Mouse (Mus musculus): ENCODE results near the gene Kif6. TPM values are rescaled to one million over a fixed set of nuclear protein-coding genes. Genes with fewer than 3 reads are reported as not detected.

Gene Kif6
- polyA plus RNA-seq, 1 experiment from 2014 or later, result 4.8 TPM

DNA sequence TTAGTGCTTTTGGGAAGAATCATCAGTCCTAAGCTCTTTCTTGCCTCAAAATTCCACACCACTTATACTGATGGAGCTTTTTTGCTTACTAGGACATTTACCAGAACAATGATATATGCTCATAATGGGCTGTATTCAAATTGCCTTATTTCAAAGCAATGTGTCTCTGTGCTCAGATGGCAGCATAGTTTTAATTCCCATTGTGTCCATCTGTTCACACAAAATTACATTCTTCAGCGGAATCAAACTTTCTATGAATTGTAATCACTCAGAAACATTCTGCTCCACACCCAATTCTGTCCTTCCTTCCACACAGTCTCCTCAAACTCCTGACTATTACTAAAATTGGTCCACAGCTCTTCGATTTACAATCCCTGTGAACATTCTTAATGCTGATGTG, 94.3 kb downstream of the Kif6 start:
- no peak for TF ChIP-seq CTCF (IDR thresholded peaks at IDR 0.05; ENCODE audit: low read depth)

DNA sequence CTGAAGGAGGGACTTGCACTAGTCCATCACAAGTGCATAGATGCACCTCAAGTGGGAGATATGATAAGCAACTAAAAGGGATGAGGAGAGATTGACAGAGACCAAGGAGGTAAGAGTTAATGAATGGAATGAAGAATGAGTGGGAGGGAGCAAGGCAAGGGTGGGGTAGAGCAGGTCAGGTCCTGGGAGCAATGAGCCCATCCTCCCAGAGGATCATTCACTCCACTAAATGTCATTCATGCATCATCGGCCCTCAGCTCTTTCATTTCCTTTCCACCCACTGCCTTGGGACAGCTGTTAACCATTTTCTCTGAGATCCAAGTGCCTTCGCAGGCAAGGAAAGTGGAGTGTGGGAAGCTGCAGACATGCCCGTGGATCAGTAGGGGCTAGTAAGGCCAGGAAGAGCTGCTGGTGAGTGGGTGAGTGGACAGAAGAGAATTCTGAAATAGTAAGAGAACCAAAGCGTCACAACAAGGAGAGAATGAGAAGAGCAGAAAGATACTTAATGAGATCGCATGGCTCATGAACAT, 95.2 kb downstream of the Kif6 start:
- TF ChIP-seq CTCF (IDR thresholded peaks at IDR 0.05; ENCODE audit: low read depth), result no peak
- Histone ChIP-seq H3K36me3 (ENCODE audit: insufficient read depth) (no peaks in the 10 kb centered on the region), H3K4me3 (ENCODE audit: low read depth, low read length) (no peak overlapping the region), H3K27me3 (ENCODE audit: insufficient read depth, low read length) (no peaks in the 10 kb centered on the region), H3K27ac (ENCODE audit: low read depth) (no peak overlapping the region), H3K9ac (no peak overlapping the region), H3K4me1 (ENCODE audit: insufficient read depth) (no peaks in the 10 kb centered on the region), H3K9me3 (ENCODE audit: low read depth, low read length) (no peaks in the 10 kb centered on the region), H3K4me2 (no peak overlapping the region)
- 77% methylated on average over 5 of the region's 5 CpGs for WGBS
- ATAC-seq (ENCODE audit: insufficient read depth) (no peak), DNase-seq (no peak)

More for the DNA sequence above, 94.3 kb downstream of the Kif6 start:
- Histone ChIP-seq H3K4me1 (ENCODE audit: insufficient read depth) (no peaks in the 10 kb centered on the region), H3K27ac (ENCODE audit: low read depth) (no peak overlapping the region), H3K9me3 (ENCODE audit: low read depth, low read length) (no peaks in the 10 kb centered on the region), H3K27me3 (ENCODE audit: insufficient read depth, low read length) (no peaks in the 10 kb centered on the region), H3K9ac (no peak overlapping the region), H3K36me3 (ENCODE audit: insufficient read depth) (no peaks in the 10 kb centered on the region), H3K4me2 (no peak overlapping the region), H3K4me3 (ENCODE audit: low read depth, low read length) (no peak overlapping the region)
- 76% methylated on average over 2 of the region's 2 CpGs for WGBS
- DNase-seq (no peak), ATAC-seq (ENCODE audit: insufficient read depth) (no peak)

DNA sequence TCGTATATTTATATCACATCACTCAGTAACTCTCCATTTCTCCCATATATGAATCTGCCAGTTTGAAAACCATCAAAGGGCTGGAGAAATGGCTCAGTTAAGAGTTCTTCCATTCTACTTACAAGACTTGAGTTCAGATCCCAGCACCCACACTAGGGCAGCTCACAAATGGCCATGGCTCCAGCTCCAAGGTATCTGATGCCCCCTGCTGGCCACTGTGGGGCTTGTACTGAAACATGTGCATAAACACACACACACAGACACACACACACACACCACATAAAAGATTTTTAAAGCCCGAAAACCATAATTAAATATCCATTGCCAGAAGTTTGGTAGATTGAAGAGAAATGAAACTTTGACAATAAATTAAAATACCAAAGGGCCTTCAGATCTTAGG, 111.3 kb downstream of the Kif6 start:
- Histone ChIP-seq H3K27ac (ENCODE audit: low read depth) (peak overlapping the region; percentile 75; the same call in 1 of the 2 replicates), H3K4me2 (no peak overlapping the region), H3K9ac (no peak overlapping the region), H3K36me3 (ENCODE audit: insufficient read depth) (no peaks in the 10 kb centered on the region), H3K4me1 (ENCODE audit: insufficient read depth) (peaks cover 11% of the 10 kb centered on the region; the same call in 1 of the 2 replicates), H3K4me3 (ENCODE audit: low read depth, low read length) (no peak overlapping the region), H3K27me3 (ENCODE audit: insufficient read depth, low read length) (no peaks in the 10 kb centered on the region), H3K9me3 (ENCODE audit: low read depth, low read length) (no peaks in the 10 kb centered on the region)
- DNase-seq (no peak), ATAC-seq (ENCODE audit: insufficient read depth) (no peak)
- peak; percentile 51 for TF ChIP-seq CTCF (IDR thresholded peaks at IDR 0.05; ENCODE audit: low read depth)
- WGBS, result 81% methylated on average over 2 of the region's 2 CpGs

DNA sequence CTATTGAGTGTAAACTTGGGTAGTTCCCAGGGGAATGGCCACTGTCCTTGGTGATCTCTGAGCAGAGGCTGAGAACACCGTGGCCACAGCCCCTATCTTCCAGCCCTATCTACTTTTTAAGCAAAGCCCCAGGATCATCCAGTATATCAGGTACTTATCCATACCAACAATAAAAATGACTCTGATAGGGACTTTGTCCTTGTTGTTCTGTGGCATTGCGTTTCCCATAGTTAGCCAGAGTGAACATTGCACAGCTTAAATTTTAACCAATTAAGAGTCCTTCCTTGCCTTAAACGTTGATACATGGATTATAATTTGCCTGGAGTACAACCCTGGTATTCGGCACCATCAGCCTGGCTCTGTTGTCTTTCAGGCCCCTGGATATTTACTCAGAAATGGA, 112.0 kb downstream of the Kif6 start:
- DNase-seq (no peak), ATAC-seq (ENCODE audit: insufficient read depth) (no peak)
- H3K27me3 ChIP-seq (ENCODE audit: insufficient read depth, low read length), result no peaks in the 10 kb centered on the region
- H3K4me2 ChIP-seq, result peak overlapping the region; percentile 26; the same call in 1 of the 2 replicates
- peaks cover 11% of the 10 kb centered on the region; the same call in 1 of the 2 replicates for H3K4me1 ChIP-seq (ENCODE audit: insufficient read depth)
- H3K9me3 ChIP-seq (ENCODE audit: low read depth, low read length), result no peaks in the 10 kb centered on the region
- TF ChIP-seq CTCF (IDR thresholded peaks at IDR 0.05; ENCODE audit: low read depth), result no peak
- no peaks in the 10 kb centered on the region for H3K36me3 ChIP-seq (ENCODE audit: insufficient read depth)
- H3K4me3 ChIP-seq (ENCODE audit: low read depth, low read length), result no peak overlapping the region
- H3K27ac ChIP-seq (ENCODE audit: low read depth), result peak overlapping the region; percentile 75; the same call in 1 of the 2 replicates
- no peak overlapping the region for H3K9ac ChIP-seq
- WGBS, result 53% methylated on average over 4 of the region's 4 CpGs

DNA sequence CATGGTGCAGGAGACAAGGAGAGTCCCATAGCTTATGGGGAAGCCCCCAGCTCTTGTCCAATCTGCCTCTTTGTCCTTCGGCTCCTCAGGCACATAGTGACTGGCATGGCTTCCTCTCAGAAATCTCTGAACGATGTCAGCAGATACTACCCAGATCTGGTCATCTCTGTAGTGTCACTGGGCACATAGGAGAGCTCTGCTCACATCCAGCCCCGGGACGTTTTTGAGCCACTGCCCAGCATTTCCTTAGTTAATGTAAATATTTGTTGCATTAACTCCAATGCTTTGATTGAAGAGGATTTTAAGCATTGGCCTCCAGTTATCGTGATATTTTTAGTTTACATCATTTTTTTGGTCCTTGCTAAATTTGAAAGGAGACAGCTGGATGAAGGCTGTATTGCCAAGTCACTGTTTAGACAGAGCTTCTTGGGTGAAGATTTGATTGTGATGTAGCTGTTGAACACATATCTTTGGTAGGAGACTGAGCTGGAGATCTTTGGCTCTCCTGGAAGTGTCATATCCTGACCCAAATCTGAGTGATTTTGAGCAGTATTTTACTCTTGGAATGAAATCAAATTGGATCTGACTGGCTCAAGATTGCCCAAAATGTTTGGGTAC, 112.6 kb downstream of the Kif6 start:
- H3K27ac ChIP-seq (ENCODE audit: low read depth), result peak overlapping the region; percentile 75; the same call in 1 of the 2 replicates
- DNase-seq (peak; percentile 92), ATAC-seq (ENCODE audit: insufficient read depth) (peak; percentile 93)
- no peak overlapping the region for H3K4me3 ChIP-seq (ENCODE audit: low read depth, low read length)
- 31% methylated on average over 5 of the region's 5 CpGs for WGBS
- no peak overlapping the region for H3K9ac ChIP-seq
- H3K36me3 ChIP-seq (ENCODE audit: insufficient read depth), result no peaks in the 10 kb centered on the region
- H3K4me1 ChIP-seq (ENCODE audit: insufficient read depth), result peaks cover 11% of the 10 kb centered on the region; the same call in 1 of the 2 replicates
- H3K27me3 ChIP-seq (ENCODE audit: insufficient read depth, low read length), result no peaks in the 10 kb centered on the region
- H3K9me3 ChIP-seq (ENCODE audit: low read depth, low read length), result no peaks in the 10 kb centered on the region
- H3K4me2 ChIP-seq, result peak overlapping the region; percentile 26; the same call in 1 of the 2 replicates
- TF ChIP-seq CTCF (IDR thresholded peaks at IDR 0.05; ENCODE audit: low read depth), result no peak

DNA sequence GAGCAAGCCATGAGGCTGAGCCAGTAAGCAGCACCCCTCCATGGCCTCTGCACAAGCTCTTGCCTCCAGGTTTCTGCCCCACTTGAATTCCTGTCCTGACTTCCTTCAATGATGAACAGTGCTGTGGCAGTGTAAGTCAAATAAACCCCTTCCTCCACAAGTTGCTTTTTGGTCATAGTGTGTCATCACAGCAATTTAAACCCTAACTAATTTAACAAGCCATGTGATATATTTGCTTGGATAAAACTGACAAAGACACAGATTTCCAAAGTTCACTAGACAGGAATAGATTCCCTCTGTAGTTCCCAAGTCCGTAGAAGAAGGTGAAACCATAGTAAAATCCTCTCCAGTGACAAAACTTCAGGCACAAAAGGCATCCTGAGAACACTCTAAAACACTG, 114.9 kb downstream of the Kif6 start:
- no peak overlapping the region for H3K9ac ChIP-seq
- DNase-seq (no peak), ATAC-seq (ENCODE audit: insufficient read depth) (no peak)
- H3K4me2 ChIP-seq, result no peak overlapping the region
- no peak overlapping the region for H3K4me3 ChIP-seq (ENCODE audit: low read depth, low read length)
- H3K4me1 ChIP-seq (ENCODE audit: insufficient read depth), result peaks cover 11% of the 10 kb centered on the region; the same call in 1 of the 2 replicates
- WGBS, result 79% methylated on average over 1 of the region's 1 CpGs
- no peak overlapping the region for H3K27ac ChIP-seq (ENCODE audit: low read depth)
- no peaks in the 10 kb centered on the region for H3K9me3 ChIP-seq (ENCODE audit: low read depth, low read length)
- no peaks in the 10 kb centered on the region for H3K36me3 ChIP-seq (ENCODE audit: insufficient read depth)
- no peaks in the 10 kb centered on the region for H3K27me3 ChIP-seq (ENCODE audit: insufficient read depth, low read length)
- no peak for TF ChIP-seq CTCF (IDR thresholded peaks at IDR 0.05; ENCODE audit: low read depth)

DNA sequence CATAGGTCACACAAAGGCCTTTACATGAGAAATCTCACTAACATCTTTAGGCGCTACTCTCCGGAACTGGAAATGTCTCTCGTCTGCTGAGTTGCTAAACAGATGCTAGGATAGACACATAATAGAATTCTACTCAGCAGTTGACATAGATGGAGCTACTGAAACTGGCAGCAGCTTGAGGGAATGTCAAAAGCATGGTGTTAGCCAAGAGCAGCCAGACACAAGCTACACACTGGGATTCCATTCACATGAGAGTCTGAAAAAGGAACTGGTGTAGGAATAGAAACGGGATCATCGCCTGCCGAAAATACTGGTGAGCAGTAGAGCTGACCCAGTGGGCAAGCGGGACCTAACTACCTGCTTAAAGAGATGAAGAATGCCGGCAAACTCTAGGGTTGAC, 117.8 kb downstream of the Kif6 start:
- no peak overlapping the region for H3K9ac ChIP-seq
- 72% methylated on average over 8 of the region's 8 CpGs for WGBS
- no peaks in the 10 kb centered on the region for H3K36me3 ChIP-seq (ENCODE audit: insufficient read depth)
- peak; percentile 66 for DNase-seq
- ATAC-seq (ENCODE audit: insufficient read depth), result no peak
- peaks cover 18% of the 10 kb centered on the region for H3K4me1 ChIP-seq (ENCODE audit: insufficient read depth)
- no peak for TF ChIP-seq CTCF (IDR thresholded peaks at IDR 0.05; ENCODE audit: low read depth)
- no peak overlapping the region for H3K4me2 ChIP-seq
- no peak overlapping the region for H3K4me3 ChIP-seq (ENCODE audit: low read depth, low read length)
- no peaks in the 10 kb centered on the region for H3K9me3 ChIP-seq (ENCODE audit: low read depth, low read length)
- no peaks in the 10 kb centered on the region for H3K27me3 ChIP-seq (ENCODE audit: insufficient read depth, low read length)
- H3K27ac ChIP-seq (ENCODE audit: low read depth), result no peak overlapping the region

All from lung, embryonic 14.5 days (tissue).